Comparison of ENCODE assay signal across 8 mouse cellular contexts in the genomic region with DNA sequence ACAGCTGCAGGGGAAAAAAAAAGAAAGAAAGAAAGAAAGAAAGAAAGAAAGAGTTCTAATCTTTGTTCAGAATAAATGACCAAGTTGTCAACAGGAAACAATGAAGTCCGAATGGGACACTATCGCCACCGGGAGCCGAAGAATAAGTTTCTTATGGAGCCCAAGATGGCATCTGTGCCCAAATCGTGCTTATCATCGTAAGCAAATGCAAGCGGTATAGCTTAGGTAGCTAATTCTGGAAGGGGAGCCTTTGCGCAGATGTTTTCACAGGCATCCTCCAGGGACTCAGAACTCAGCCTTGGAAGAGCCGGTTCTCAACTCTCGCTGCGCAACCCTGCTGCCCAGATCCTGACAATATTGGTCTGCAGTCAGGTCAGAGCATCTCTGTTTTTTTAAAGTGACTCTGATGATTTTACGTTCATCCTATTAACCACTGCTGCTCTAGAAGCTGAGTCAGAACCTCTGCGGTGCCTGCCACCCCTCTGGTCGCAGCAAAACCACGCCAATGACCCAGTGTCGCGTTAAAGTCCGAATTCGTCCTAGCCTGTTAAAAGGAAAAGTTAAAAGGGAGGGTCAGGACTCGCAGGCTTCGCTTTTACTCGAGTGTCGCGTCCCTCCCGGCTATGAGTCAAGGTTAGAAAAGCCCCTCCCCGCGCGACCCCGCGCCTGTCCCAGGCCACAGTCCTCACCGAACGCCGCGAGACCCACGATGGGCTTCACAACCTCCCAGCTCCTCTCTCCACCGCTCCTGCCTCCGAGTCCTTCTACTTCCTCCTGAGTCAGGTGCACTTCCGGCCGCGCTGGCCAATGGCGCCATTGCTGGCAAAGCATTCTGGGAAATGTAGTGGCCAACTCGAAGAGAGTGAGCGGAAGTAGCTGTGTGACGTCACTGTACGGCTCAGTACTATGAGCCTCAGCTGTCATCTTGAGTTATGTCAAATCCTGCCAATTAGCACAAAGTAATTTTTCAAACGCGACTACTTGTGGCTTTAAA. TPM values are rescaled to one million over a fixed set of nuclear protein-coding genes. Genes with fewer than 3 reads are reported as not detected.
DNase-seq lines count a peak whose midpoint lies in the region; ATAC-seq lines count a peak whose summit lies in the region.

A gene (minus strand): TSS at position 776 of the 994 bp plus-strand sequence.

- peak within 1 kb of the TSS; percentile 58 for H3K27ac ChIP-seq in brown adipose tissue, adult 24 weeks (replicated peaks; ENCODE audit: low read depth, low read length)
- H3K27ac ChIP-seq in heart, embryonic 13.5 days (replicated peaks): peak within 1 kb of the TSS; percentile 66
- H3K27ac ChIP-seq in liver, embryonic 12.5 days: peak within 1 kb of the TSS; percentile 77
- H3K27ac ChIP-seq in stomach, embryonic 15.5 days: peak within 1 kb of the TSS; percentile 62; the same call in 1 of the 2 replicates

- 0 out of 2 replicates have a peak, but pooled peaks cover 3% of the 10 kb centered on the region for H3K4me1 ChIP-seq in brown adipose tissue, adult 24 weeks (ENCODE audit: control insufficient read depth, insufficient read depth, insufficient read length, low read length)
- peaks cover 9% of the 10 kb centered on the region for H3K4me1 ChIP-seq in heart, embryonic 13.5 days
- peaks cover 13% of the 10 kb centered on the region for H3K4me1 ChIP-seq in liver, embryonic 12.5 days
- H3K4me1 ChIP-seq in stomach, embryonic 15.5 days: peaks cover 4% of the 10 kb centered on the region; the same call in 1 of the 2 replicates

- ATAC-seq in heart, embryonic 13.5 days (ENCODE audit: extremely low read depth, insufficient number of reproducible peaks, low FRiP score, low TSS enrichment): peak; percentile 95
- peak; percentile 99 for ATAC-seq in liver, embryonic 12.5 days
- peak; percentile 98 for ATAC-seq in stomach, embryonic 15.5 days (ENCODE audit: insufficient read depth, low FRiP score, low read depth)

- H3K9me3 ChIP-seq in heart, embryonic 13.5 days: no peaks in the 10 kb centered on the region
- no peaks in the 10 kb centered on the region for H3K9me3 ChIP-seq in liver, embryonic 12.5 days (replicated peaks)
- no peaks in the 10 kb centered on the region for H3K9me3 ChIP-seq in stomach, embryonic 15.5 days

- peak within 1 kb of the TSS; percentile 94 for H3K4me2 ChIP-seq in heart, embryonic 13.5 days
- peak within 1 kb of the TSS; percentile 85 for H3K4me2 ChIP-seq in liver, embryonic 12.5 days
- peak within 1 kb of the TSS; percentile 78 for H3K4me2 ChIP-seq in stomach, embryonic 15.5 days

- WGBS in heart, embryonic 13.5 days: 2% methylated on average over 47 of the region's 47 CpGs
- WGBS in liver, embryonic 12.5 days (ENCODE audit: insufficient replicate concordance): 3% methylated on average over 47 of the region's 47 CpGs
- 2% methylated on average over 47 of the region's 47 CpGs for WGBS in stomach, embryonic 15.5 days

- no peaks in the 10 kb centered on the region for H3K27me3 ChIP-seq in heart, embryonic 13.5 days (replicated peaks)
- H3K27me3 ChIP-seq in liver, embryonic 12.5 days (replicated peaks): no peaks in the 10 kb centered on the region
- H3K27me3 ChIP-seq in stomach, embryonic 15.5 days (replicated peaks): no peaks in the 10 kb centered on the region

- H3K4me3 ChIP-seq in brown adipose tissue, adult 24 weeks (ENCODE audit: insufficient read depth, low read depth, low read length): peak within 1 kb of the TSS; percentile 84
- H3K4me3 ChIP-seq in heart, embryonic 13.5 days: peak within 1 kb of the TSS; percentile 74
- H3K4me3 ChIP-seq in liver, embryonic 12.5 days: peak within 1 kb of the TSS; percentile 89
- peak within 1 kb of the TSS; percentile 78 for H3K4me3 ChIP-seq in stomach, embryonic 15.5 days (replicated peaks)

- peaks cover 28% of the 10 kb centered on the region for H3K36me3 ChIP-seq in heart, embryonic 13.5 days
- peaks cover 28% of the 10 kb centered on the region for H3K36me3 ChIP-seq in liver, embryonic 12.5 days
- peaks cover 15% of the 10 kb centered on the region; the same call in 1 of the 2 replicates for H3K36me3 ChIP-seq in stomach, embryonic 15.5 days

- DNase-seq in CD4-positive, CD25-positive, alpha-beta regulatory T cell, adult 2 months (ENCODE audit: low read depth, low spot score): peak; percentile 99
- peak; percentile 80 for DNase-seq in fat pad, adult 2 months (ENCODE audit: extremely low read depth, low read depth, low spot score)
- DNase-seq in kidney, postnatal 10 days: peak; percentile 99
- peak; percentile 94 to 95 for DNase-seq in natural killer cell, adult 2 months (ENCODE audit: low spot score in 2 of 2)

- peak within 1 kb of the TSS; percentile 88 for H3K9ac ChIP-seq in heart, embryonic 13.5 days
- peak within 1 kb of the TSS; percentile 80 for H3K9ac ChIP-seq in liver, embryonic 12.5 days
- peak within 1 kb of the TSS; percentile 70 for H3K9ac ChIP-seq in stomach, embryonic 15.5 days

RNA-seq across cellular contexts. Expression of the gene that starts here (rescaled TPM):
- polyA plus RNA-seq in brown adipose tissue, adult 24 weeks (2012; ENCODE audit: insufficient read depth, insufficient read length, missing spikeins): 38.1 and 50.5 TPM in 2 replicates
- 54.4 and 57.8 TPM in 2 replicates for polyA plus RNA-seq in heart, embryonic 13.5 days (2015; fragmentation: Nextera tagmentation; extraction: Ambion mirVana)
- 45.9 and 48.0 TPM in 2 replicates for polyA plus RNA-seq in liver, embryonic 12.5 days (2016; fragmentation: Nextera tagmentation; extraction: Ambion mirVana)
- 56.1 and 57.7 TPM in 2 replicates for polyA plus RNA-seq in stomach, embryonic 15.5 days (2015; fragmentation: Nextera tagmentation; extraction: Ambion mirVana)

Comparison
In these comparisons a context has a peak if more than half of its experiments do, and no peak if none do; other contexts are left out.
1. Peak in every context shown above with its lines: DNase-seq, ATAC-seq, H3K4me3 ChIP-seq and H3K27ac ChIP-seq.